Mouse (Mus musculus): ENCODE measurements around the gene Krtap1-5. TPM values are rescaled to one million over a fixed set of nuclear protein-coding genes. Genes with fewer than 3 reads are reported as not detected.
A peak's percentile ranks its signal among the peaks of the same experiment; 100 is the strongest.

Krtap1-5 gene
- polyA plus RNA-seq, 1 experiment from 2014 or later, result not detected

DNA sequence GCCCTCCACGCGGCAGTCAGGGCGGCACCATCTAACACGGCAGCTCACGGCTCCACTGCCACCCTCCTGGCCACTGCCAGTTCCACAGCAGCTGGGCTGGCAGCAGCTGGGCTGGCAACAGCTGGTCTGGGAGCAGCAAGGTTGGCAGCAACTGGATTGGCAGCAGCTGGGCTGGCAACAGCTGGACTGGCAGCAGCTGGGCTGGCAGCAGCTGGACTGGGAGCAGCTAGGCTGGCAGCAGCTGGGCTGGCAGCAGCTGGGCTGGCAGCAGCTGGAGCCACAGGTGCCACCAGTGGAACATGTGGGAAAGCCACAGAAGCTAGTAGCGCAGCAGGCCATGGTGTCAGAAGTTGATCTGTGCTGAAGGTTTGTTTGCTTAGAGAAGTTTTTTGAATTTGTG, 10.2 kb upstream of the Krtap1-5 start, which contains the start of gene Krtap1-3:
TSS of gene Krtap1-3 (minus strand) at position 359 of the 400 bp plus-strand sequence.
- 73% methylated on average over 4 of the region's 6 CpGs for WGBS
- Histone ChIP-seq H3K9me3 (ENCODE audit: control insufficient read depth, low read length) (no peaks in the 10 kb centered on the region), H3K4me1 (ENCODE audit: control insufficient read depth in 2 of 2, insufficient read depth in 2 of 2, low read length in 2 of 2) (no peaks in the 10 kb centered on the region), H3K4me2 (ENCODE audit: low read length) (no peak within 1 kb of the TSS), H3K9ac (ENCODE audit: low read length) (no peak within 1 kb of the TSS), H3K36me3 (ENCODE audit: control insufficient read depth, insufficient read depth, low read length) (no peaks in the 10 kb centered on the region), H3K27ac (replicated peaks in 1 of 2; ENCODE audit: control insufficient read depth in 1 of 2, insufficient read depth in 1 of 2, low read depth in 2 of 2, low read length in 2 of 2) (no peak within 1 kb of the TSS), H3K4me3 (ENCODE audit: control insufficient read depth in 1 of 2, insufficient read depth in 1 of 2, low read depth in 1 of 2, low read length in 2 of 2) (no peak within 1 kb of the TSS), H3K27me3 (ENCODE audit: control insufficient read depth, insufficient read depth, low read length) (no peaks in the 10 kb centered on the region)
- no peak for ATAC-seq (ENCODE audit: insufficient number of reproducible peaks, insufficient read depth, low FRiP score, low read depth)

DNA sequence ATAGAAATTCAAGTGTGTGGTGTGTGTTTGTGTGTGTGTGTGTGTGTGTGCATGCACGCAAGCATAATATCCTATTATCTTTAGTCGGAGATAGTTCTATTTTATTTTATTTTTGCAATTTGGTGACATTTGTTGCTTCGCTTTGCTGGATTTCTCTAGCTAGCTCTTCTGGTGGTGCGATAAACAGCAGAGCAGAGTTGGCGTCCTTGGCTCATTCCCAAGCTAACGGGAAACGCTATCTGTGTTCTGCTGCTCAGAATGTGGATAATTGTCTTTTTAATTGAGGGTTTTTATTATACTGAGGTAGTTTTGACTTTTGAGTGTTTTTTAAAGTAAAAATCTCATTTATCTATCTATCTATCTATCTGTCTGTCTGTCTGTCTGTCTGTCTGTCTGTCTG, 4.3 kb upstream of the Krtap1-5 start:
- Histone ChIP-seq H3K36me3 (ENCODE audit: control insufficient read depth, insufficient read depth, low read length) (no peaks in the 10 kb centered on the region), H3K4me1 (ENCODE audit: control insufficient read depth in 2 of 2, insufficient read depth in 2 of 2, low read length in 2 of 2) (no peaks in the 10 kb centered on the region), H3K27me3 (ENCODE audit: control insufficient read depth, insufficient read depth, low read length) (no peaks in the 10 kb centered on the region), H3K9me3 (ENCODE audit: control insufficient read depth, low read length) (no peaks in the 10 kb centered on the region), H3K27ac (replicated peaks in 1 of 2; ENCODE audit: control insufficient read depth in 1 of 2, insufficient read depth in 1 of 2, low read depth in 2 of 2, low read length in 2 of 2) (no peak overlapping the region), H3K4me3 (ENCODE audit: control insufficient read depth in 1 of 2, insufficient read depth in 1 of 2, low read depth in 1 of 2, low read length in 2 of 2) (no peak overlapping the region), H3K9ac (ENCODE audit: low read length) (no peak overlapping the region), H3K4me2 (ENCODE audit: low read length) (no peak overlapping the region)
- 75% methylated on average over 7 of the region's 7 CpGs for WGBS
- no peak for ATAC-seq (ENCODE audit: insufficient number of reproducible peaks, insufficient read depth, low FRiP score, low read depth)

GRCm38 (mm10) chr11:99583245-99583704, 2.5 kb upstream of the Krtap1-5 start, which contains the start of gene Krtap1-4:
Gene Krtap1-4 (minus strand): TSS chr11:99583654.
- H3K4me2 ChIP-seq (ENCODE audit: low read length), result no peak within 1 kb of the TSS
- no peak for ATAC-seq (ENCODE audit: insufficient number of reproducible peaks, insufficient read depth, low FRiP score, low read depth)
- WGBS, result 80% methylated on average over 5 of the region's 5 CpGs

DNA sequence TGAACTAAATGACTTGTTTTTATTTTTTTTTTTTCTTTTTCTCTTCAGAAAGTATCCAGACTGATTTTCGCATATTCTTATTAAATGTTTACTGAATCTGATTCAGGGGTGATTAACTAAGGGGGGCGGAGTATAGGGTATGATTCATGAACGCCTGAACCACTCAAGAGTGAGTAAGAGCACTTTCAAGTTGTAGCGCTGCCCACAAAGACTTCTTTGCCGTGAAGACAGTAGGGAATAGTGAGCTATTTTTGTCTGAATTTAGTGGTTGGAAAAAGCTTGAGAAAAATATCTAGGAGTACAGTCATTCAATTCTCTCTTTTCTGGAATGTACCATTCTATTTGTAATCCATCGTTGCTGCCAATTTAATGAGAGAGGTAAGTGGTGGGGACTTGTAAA, 748 bp upstream of the Krtap1-5 start:
- WGBS, result 74% methylated on average over 6 of the region's 6 CpGs

More at GRCm38 (mm10) chr11:99583245-99583704, 2.5 kb upstream of the Krtap1-5 start, which contains the start of gene Krtap1-4:
- Histone ChIP-seq H3K36me3 (ENCODE audit: control insufficient read depth, insufficient read depth, low read length) (no peaks in the 10 kb centered on the region), H3K4me3 (ENCODE audit: control insufficient read depth in 1 of 2, insufficient read depth in 1 of 2, low read depth in 1 of 2, low read length in 2 of 2) (no peak within 1 kb of the TSS), H3K27ac (replicated peaks in 1 of 2; ENCODE audit: control insufficient read depth in 1 of 2, insufficient read depth in 1 of 2, low read depth in 2 of 2, low read length in 2 of 2) (no peak within 1 kb of the TSS), H3K9ac (ENCODE audit: low read length) (no peak within 1 kb of the TSS), H3K27me3 (ENCODE audit: control insufficient read depth, insufficient read depth, low read length) (no peaks in the 10 kb centered on the region), H3K9me3 (ENCODE audit: control insufficient read depth, low read length) (no peaks in the 10 kb centered on the region), H3K4me1 (ENCODE audit: control insufficient read depth in 2 of 2, insufficient read depth in 2 of 2, low read length in 2 of 2) (no peaks in the 10 kb centered on the region)

DNA sequence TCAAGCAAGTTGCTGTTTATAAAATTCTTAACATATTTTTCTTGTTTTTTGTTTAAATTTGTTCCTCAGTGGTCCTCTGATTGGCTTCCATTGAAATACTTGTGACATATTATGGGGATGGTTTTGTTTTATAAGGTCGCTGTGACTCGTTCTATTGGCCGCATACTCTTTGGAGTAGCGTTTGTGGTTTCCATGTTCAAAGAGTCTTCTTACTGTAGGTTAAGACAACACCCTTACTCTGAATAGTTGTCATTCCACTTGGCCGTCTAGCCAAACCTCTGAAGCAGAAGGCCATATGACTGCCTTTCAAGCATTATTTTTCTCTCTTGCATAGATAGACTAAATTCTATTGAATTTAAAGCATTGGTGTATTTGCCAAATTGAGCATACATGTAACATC, 235 bp upstream of the Krtap1-5 start:
- H3K4me3 ChIP-seq (ENCODE audit: control insufficient read depth in 1 of 2, insufficient read depth in 1 of 2, low read depth in 1 of 2, low read length in 2 of 2), result no peak overlapping the region
- ATAC-seq (ENCODE audit: insufficient number of reproducible peaks, insufficient read depth, low FRiP score, low read depth), result no peak
- no peak overlapping the region for H3K9ac ChIP-seq (ENCODE audit: low read length)
- 87% methylated on average over 5 of the region's 5 CpGs for WGBS
- no peaks in the 10 kb centered on the region for H3K9me3 ChIP-seq (ENCODE audit: control insufficient read depth, low read length)
- no peaks in the 10 kb centered on the region for H3K4me1 ChIP-seq (ENCODE audit: control insufficient read depth in 2 of 2, insufficient read depth in 2 of 2, low read length in 2 of 2)
- H3K27ac ChIP-seq (replicated peaks in 1 of 2; ENCODE audit: control insufficient read depth in 1 of 2, insufficient read depth in 1 of 2, low read depth in 2 of 2, low read length in 2 of 2), result no peak overlapping the region
- no peaks in the 10 kb centered on the region for H3K36me3 ChIP-seq (ENCODE audit: control insufficient read depth, insufficient read depth, low read length)
- H3K27me3 ChIP-seq (ENCODE audit: control insufficient read depth, insufficient read depth, low read length), result no peaks in the 10 kb centered on the region
- H3K4me2 ChIP-seq (ENCODE audit: low read length), result no peak overlapping the region

More for the DNA sequence above, 748 bp upstream of the Krtap1-5 start:
- Histone ChIP-seq H3K27me3 (ENCODE audit: control insufficient read depth, insufficient read depth, low read length) (no peaks in the 10 kb centered on the region), H3K27ac (replicated peaks in 1 of 2; ENCODE audit: control insufficient read depth in 1 of 2, insufficient read depth in 1 of 2, low read depth in 2 of 2, low read length in 2 of 2) (no peak overlapping the region), H3K9me3 (ENCODE audit: control insufficient read depth, low read length) (no peaks in the 10 kb centered on the region), H3K36me3 (ENCODE audit: control insufficient read depth, insufficient read depth, low read length) (no peaks in the 10 kb centered on the region), H3K9ac (ENCODE audit: low read length) (no peak overlapping the region), H3K4me3 (ENCODE audit: control insufficient read depth in 1 of 2, insufficient read depth in 1 of 2, low read depth in 1 of 2, low read length in 2 of 2) (no peak overlapping the region), H3K4me2 (ENCODE audit: low read length) (no peak overlapping the region), H3K4me1 (ENCODE audit: control insufficient read depth in 2 of 2, insufficient read depth in 2 of 2, low read length in 2 of 2) (no peaks in the 10 kb centered on the region)
- no peak for ATAC-seq (ENCODE audit: insufficient number of reproducible peaks, insufficient read depth, low FRiP score, low read depth)

DNA sequence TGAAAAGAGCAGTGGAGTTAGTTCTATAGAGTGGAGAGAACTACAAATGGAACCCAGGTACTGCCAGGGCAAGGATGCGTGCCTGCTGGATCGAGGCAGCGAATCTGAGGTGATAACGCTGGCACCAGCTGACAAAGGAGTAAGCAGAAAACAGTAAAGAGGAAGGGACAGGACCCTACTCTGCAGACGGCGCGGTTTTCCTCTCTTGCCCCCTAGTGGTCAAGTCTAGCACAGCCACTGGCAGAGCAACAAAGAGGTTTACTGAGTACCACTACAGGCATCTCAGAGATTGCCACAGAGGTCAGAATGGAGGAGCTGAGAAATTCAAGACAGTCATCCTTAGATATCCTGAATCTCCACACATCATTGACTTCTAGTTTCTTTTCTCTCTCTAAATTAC, 6.7 kb downstream of the Krtap1-5 start:
- WGBS, result 2% methylated on average over 7 of the region's 7 CpGs
- ATAC-seq (ENCODE audit: insufficient number of reproducible peaks, insufficient read depth, low FRiP score, low read depth), result no peak
- Histone ChIP-seq H3K9ac (ENCODE audit: low read length) (no peak overlapping the region), H3K4me1 (ENCODE audit: control insufficient read depth in 2 of 2, insufficient read depth in 2 of 2, low read length in 2 of 2) (no peaks in the 10 kb centered on the region), H3K4me2 (ENCODE audit: low read length) (peak overlapping the region; percentile 50), H3K27ac (replicated peaks in 1 of 2; ENCODE audit: control insufficient read depth in 1 of 2, insufficient read depth in 1 of 2, low read depth in 2 of 2, low read length in 2 of 2) (no peak overlapping the region), H3K9me3 (ENCODE audit: control insufficient read depth, low read length) (no peaks in the 10 kb centered on the region), H3K36me3 (ENCODE audit: control insufficient read depth, insufficient read depth, low read length) (no peaks in the 10 kb centered on the region), H3K27me3 (ENCODE audit: control insufficient read depth, insufficient read depth, low read length) (no peaks in the 10 kb centered on the region), H3K4me3 (ENCODE audit: control insufficient read depth in 1 of 2, insufficient read depth in 1 of 2, low read depth in 1 of 2, low read length in 2 of 2) (no peak overlapping the region)

- H3K4me2 ChIP-seq (ENCODE audit: low read length), result no peak overlapping the region
- no peaks in the 10 kb centered on the region for H3K9me3 ChIP-seq (ENCODE audit: control insufficient read depth, low read length)
- no peaks in the 10 kb centered on the region for H3K4me1 ChIP-seq (ENCODE audit: control insufficient read depth in 2 of 2, insufficient read depth in 2 of 2, low read length in 2 of 2)
- ATAC-seq (ENCODE audit: insufficient number of reproducible peaks, insufficient read depth, low FRiP score, low read depth), result no peak
- no peaks in the 10 kb centered on the region for H3K36me3 ChIP-seq (ENCODE audit: control insufficient read depth, insufficient read depth, low read length)
- no peak overlapping the region for H3K27ac ChIP-seq (replicated peaks in 1 of 2; ENCODE audit: control insufficient read depth in 1 of 2, insufficient read depth in 1 of 2, low read depth in 2 of 2, low read length in 2 of 2)
- H3K4me3 ChIP-seq (ENCODE audit: control insufficient read depth in 1 of 2, insufficient read depth in 1 of 2, low read depth in 1 of 2, low read length in 2 of 2), result no peak overlapping the region
- WGBS, result 65% methylated on average over 4 of the region's 4 CpGs
- no peaks in the 10 kb centered on the region for H3K27me3 ChIP-seq (ENCODE audit: control insufficient read depth, insufficient read depth, low read length)
- no peak overlapping the region for H3K9ac ChIP-seq (ENCODE audit: low read length)
Observed at GRCm38 (mm10) chr11:99573164-99573563, 7.7 kb downstream of the Krtap1-5 start.

- Histone ChIP-seq H3K9me3 (ENCODE audit: control insufficient read depth, low read length) (no peaks in the 10 kb centered on the region), H3K27me3 (ENCODE audit: control insufficient read depth, insufficient read depth, low read length) (no peaks in the 10 kb centered on the region), H3K4me1 (ENCODE audit: control insufficient read depth in 2 of 2, insufficient read depth in 2 of 2, low read length in 2 of 2) (no peaks in the 10 kb centered on the region), H3K4me2 (ENCODE audit: low read length) (no peak within 1 kb of the TSS), H3K9ac (ENCODE audit: low read length) (no peak within 1 kb of the TSS), H3K4me3 (ENCODE audit: control insufficient read depth in 1 of 2, insufficient read depth in 1 of 2, low read depth in 1 of 2, low read length in 2 of 2) (no peak within 1 kb of the TSS), H3K36me3 (ENCODE audit: control insufficient read depth, insufficient read depth, low read length) (no peaks in the 10 kb centered on the region), H3K27ac (replicated peaks in 1 of 2; ENCODE audit: control insufficient read depth in 1 of 2, insufficient read depth in 1 of 2, low read depth in 2 of 2, low read length in 2 of 2) (no peak within 1 kb of the TSS)
- WGBS, result 83% methylated on average over 7 of the region's 7 CpGs
- no peak for ATAC-seq (ENCODE audit: insufficient number of reproducible peaks, insufficient read depth, low FRiP score, low read depth)
Observed at GRCm38 (mm10) chr11:99566530-99566929, 14.3 kb downstream of the Krtap1-5 start, which contains the start of gene Krtap3-1. Gene Krtap3-1 (minus strand): TSS chr11:99566630.
